Mouse (Mus musculus): Measurements from ENCODE around the gene Tmem219. TPM values are rescaled to one million over a fixed set of nuclear protein-coding genes. Genes with fewer than 3 reads are reported as not detected.

The Tmem219 gene
- 100 to 1,000 TPM in 18 of 26 experiments, 10 to 100 TPM in 8; 32.3 to 243 (median 136) TPM for total RNA-seq (2018; cell fraction: chromatin; rRNA removed)
- 100 to 1,000 TPM in 13 of 26 experiments, 10 to 100 TPM in 13; 70.1 to 165 (median 109) TPM for total RNA-seq (2018; cell fraction: cytosol; rRNA removed)
- 100 to 1,000 TPM in 17 of 26 experiments, 10 to 100 TPM in 9; 51.5 to 216 (median 121) TPM for total RNA-seq (2018; cell fraction: nucleus; rRNA removed)
- polyA plus RNA-seq (2018), result 36.1 to 105 TPM (median 98.7 TPM) in 3 replicates

DNA sequence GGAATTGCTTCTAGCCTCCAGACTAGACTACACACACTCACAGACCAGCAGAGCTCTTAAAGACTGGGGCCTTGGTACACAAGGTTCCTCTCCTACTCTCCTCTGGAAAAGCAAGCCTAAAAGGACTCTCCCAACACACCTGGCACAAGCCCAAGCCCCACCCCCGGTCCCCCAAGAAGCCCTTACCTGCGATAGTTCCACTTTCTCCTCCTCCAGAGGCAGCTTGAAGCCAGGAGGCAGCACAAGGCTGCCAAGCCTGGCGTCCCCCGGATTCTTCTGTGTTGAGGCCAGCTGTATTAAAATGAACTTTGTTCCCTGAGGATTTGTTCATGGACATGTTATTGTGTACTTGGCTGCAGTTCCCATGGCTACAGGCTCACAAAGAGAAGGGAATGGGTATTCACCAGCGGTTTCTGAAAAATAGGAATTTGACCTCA lies at the start of gene Tmem219:
TSS of gene Tmem219 (minus strand) at position 294 of the 437 bp plus-strand sequence.
- H3K36me3 ChIP-seq (ENCODE audit: inconsistent target), result no peaks in the 10 kb centered on the region
- no peak within 1 kb of the TSS for H3K4me3 ChIP-seq (ENCODE audit: inconsistent target)
- H3K79me2 ChIP-seq (ENCODE audit: inconsistent target), result no peaks in the 10 kb centered on the region
- no peak within 1 kb of the TSS for H3K27ac ChIP-seq
- 77% methylated on average over 5 of the region's 5 CpGs for WGBS (ENCODE audit: missing documents)

DNA sequence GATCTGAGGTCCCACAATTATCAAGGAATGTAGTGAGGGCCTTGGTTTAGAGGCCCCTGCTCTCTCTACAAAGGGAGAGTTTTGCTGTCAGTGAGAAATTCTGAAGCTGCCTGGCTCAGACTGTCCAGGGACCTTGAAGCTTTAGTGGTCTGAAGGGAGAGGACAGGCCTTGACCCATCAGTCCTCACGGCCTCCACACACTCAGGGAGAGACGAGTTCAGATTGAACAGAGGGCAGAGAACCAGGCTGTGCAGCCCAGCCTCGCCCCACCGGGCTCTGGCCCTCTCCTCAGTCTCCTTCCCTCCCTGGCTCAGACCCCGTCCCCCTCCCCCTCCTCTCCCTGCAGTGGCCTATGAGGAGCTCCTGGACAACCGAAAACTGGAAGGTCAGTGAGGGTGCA lies 44.6 kb upstream of the Tmem219 start:
- no peak overlapping the region for H3K27ac ChIP-seq
- H3K4me3 ChIP-seq (ENCODE audit: inconsistent target), result no peak overlapping the region
- WGBS (ENCODE audit: missing documents), result 98% methylated on average over 4 of the region's 6 CpGs
- H3K36me3 ChIP-seq (ENCODE audit: inconsistent target), result no peaks in the 10 kb centered on the region
- H3K79me2 ChIP-seq (ENCODE audit: inconsistent target), result no peaks in the 10 kb centered on the region

DNA sequence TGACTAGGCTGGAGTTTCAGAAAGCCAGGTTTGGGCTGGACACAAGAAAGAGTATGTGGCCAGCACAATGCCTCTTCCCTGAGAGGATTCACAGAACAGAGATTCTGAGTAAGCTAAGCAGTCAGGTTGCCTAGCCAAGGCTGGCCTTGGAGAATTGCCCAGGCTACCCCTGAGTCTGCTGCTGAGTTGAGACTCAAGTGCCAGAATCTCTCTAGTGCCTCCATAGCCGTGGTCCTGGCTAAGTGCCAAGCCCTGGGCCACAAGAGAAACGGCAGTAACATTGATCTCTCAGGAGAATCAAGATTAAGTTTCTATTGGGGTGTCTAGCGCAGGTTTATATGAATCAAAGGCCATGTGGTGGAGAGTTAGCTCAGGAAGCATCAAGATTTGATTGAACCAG lies 42.9 kb upstream of the Tmem219 start:
- Histone ChIP-seq H3K4me3 (ENCODE audit: inconsistent target) (no peak overlapping the region), H3K36me3 (ENCODE audit: inconsistent target) (no peaks in the 10 kb centered on the region), H3K27ac (no peak overlapping the region), H3K79me2 (ENCODE audit: inconsistent target) (no peaks in the 10 kb centered on the region)
- 63% methylated on average over 3 of the region's 3 CpGs for WGBS (ENCODE audit: missing documents)

DNA sequence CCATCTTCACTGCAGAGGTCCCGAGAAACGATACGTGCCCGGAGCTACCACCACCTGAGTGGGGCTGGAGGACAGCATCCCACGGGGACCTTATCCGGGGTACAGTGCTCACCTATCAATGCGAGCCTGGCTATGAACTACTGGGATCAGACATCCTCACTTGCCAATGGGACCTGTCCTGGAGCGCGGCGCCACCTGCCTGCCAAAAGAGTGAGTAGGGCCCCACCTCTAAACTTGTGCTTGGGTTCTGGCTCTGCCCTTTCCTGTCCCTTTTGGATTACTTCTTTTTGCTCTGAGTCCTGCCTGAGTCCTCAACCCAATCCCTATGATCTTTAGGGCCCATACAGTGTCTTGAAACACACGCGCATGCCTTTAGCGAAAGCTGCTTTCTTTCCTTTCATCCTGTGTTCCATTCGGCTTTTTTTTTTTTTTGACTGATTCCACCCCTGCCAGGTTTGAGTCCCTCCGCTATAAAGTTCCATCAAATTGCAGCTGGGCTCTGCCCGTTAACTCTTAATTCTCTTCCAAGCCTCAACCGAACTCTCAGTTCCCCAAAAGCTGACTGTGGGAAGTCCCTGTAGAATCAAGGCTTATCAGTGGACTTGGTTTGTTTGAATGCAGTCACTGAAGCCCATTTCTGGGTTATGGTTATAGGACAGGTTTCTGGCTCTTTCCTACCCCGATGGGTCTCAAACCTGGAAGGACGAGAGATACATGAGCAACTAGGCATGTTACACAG lies 41.0 kb upstream of the Tmem219 start:
- H3K36me3 ChIP-seq (ENCODE audit: inconsistent target), result no peaks in the 10 kb centered on the region
- H3K4me3 ChIP-seq (ENCODE audit: inconsistent target), result no peak overlapping the region
- 38% methylated on average over 19 of the region's 19 CpGs for WGBS (ENCODE audit: missing documents)
- H3K27ac ChIP-seq, result no peak overlapping the region
- H3K79me2 ChIP-seq (ENCODE audit: inconsistent target), result no peaks in the 10 kb centered on the region

DNA sequence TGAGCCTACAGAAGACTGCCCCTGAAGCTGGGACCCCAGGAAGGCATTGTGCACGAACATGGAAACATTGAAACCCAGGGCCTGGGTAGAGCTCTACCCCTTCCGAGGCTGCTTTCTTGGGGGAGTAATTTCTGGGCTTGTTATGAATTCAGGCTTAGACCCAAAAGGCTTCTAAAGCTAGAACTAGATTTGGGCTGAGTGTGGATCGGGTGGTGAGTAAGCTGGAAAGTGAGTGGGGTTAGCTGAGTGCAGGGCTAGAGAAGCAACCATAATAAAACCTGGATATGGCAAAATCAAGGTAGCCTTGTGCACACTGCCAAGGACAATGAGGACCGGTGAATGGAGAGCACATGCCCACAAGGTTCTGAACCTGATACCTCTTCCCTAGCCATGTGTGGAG lies 39.2 kb upstream of the Tmem219 start:
- H3K79me2 ChIP-seq (ENCODE audit: inconsistent target), result no peaks in the 10 kb centered on the region
- WGBS (ENCODE audit: missing documents), result 97% methylated on average over 4 of the region's 4 CpGs
- H3K36me3 ChIP-seq (ENCODE audit: inconsistent target), result no peaks in the 10 kb centered on the region
- H3K27ac ChIP-seq, result no peak overlapping the region
- H3K4me3 ChIP-seq (ENCODE audit: inconsistent target), result no peak overlapping the region

DNA sequence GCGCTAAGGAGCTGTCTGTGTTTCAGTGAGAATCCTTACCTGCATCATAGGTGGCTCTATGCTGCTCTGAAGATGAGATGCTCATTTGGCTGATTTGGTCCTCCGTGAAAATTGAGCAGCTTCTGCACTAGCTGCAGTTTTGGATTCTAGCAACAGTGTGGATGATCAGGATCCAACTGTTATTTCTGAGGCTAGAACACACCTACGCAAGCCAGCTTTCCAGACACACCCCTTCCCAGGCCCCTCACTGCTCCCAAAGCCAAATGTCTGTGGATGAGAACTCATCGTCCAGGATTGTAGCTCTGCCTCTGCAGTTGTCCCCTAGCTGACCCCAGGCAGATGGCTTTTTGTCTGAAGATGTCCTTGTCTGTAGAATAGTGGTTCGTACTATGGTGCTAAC lies 38.4 kb upstream of the Tmem219 start:
- no peak overlapping the region for H3K27ac ChIP-seq
- H3K79me2 ChIP-seq (ENCODE audit: inconsistent target), result no peaks in the 10 kb centered on the region
- 96% methylated on average over 5 of the region's 5 CpGs for WGBS (ENCODE audit: missing documents)
- no peaks in the 10 kb centered on the region for H3K36me3 ChIP-seq (ENCODE audit: inconsistent target)
- H3K4me3 ChIP-seq (ENCODE audit: inconsistent target), result no peak overlapping the region

DNA sequence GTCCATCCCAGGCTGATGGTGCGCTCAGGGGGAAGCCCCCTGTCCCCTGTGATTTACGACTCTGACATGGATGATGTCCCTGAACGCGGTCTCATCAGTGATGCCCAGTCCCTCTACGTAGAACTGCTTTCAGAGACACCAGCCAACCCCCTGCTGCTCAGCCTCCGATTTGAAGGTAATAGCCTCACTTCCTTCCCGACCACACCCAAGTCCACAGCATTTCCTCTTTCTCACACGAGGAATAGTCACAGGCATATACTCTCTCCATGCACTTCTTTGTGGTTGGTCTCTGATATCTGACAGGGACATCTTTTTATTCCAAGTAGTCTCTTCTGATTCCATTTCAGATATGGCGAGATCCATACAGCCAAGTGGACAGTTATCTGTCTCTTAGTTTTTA lies 37.1 kb upstream of the Tmem219 start:
- Histone ChIP-seq H3K79me2 (ENCODE audit: inconsistent target) (no peaks in the 10 kb centered on the region), H3K36me3 (ENCODE audit: inconsistent target) (no peaks in the 10 kb centered on the region), H3K27ac (no peak overlapping the region)

DNA sequence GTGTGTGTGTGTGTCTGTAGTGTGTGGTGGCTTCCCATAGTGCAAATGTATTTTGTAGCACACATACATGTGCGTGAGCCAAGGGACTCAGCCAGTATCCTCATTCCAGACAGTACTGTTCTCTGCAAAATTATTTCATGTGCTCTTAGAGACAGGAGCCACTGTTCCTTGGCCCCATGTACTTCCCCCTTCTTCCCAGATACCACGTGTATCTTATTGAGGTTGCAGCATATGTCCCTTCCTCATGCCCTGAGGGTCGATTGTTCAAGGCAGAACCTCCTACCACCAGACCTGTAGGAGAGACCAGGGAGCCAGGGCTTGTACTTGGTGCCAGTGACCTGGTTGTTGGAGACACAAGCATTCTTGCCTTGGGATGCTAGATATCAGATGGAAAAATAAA lies 32.4 kb upstream of the Tmem219 start:
- H3K27ac ChIP-seq, result no peak overlapping the region
- H3K4me3 ChIP-seq (ENCODE audit: inconsistent target), result no peak overlapping the region
- H3K36me3 ChIP-seq (ENCODE audit: inconsistent target), result no peaks in the 10 kb centered on the region
- no peaks in the 10 kb centered on the region for H3K79me2 ChIP-seq (ENCODE audit: inconsistent target)
- 24% methylated on average over 3 of the region's 3 CpGs for WGBS (ENCODE audit: missing documents)

More for the DNA sequence above, 37.1 kb upstream of the Tmem219 start:
- WGBS (ENCODE audit: missing documents), result 52% methylated on average over 8 of the region's 9 CpGs
- no peak overlapping the region for H3K4me3 ChIP-seq (ENCODE audit: inconsistent target)

DNA sequence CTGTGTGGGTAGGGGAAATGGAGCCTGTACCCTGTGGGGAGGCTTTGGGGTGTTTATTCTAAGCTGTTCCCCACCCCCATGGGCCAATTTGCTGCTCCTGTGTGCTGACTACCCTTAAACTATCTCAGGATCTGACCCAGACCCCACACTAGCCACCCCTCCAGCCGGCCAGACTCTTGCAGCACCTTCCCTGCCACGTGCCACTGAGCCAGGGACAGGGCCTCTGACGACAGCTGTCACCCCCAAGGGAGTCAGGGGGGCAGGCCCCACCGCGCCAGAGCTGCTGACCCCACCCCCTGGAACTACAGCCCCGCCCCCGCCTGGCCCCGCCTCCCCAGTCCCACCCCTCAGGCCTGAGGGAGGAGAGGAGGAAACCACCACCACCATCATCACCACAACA lies 29.9 kb upstream of the Tmem219 start:
- no peak overlapping the region for H3K4me3 ChIP-seq (ENCODE audit: inconsistent target)
- WGBS (ENCODE audit: missing documents), result 15% methylated on average over 2 of the region's 8 CpGs
- H3K79me2 ChIP-seq (ENCODE audit: inconsistent target), result no peaks in the 10 kb centered on the region
- H3K36me3 ChIP-seq (ENCODE audit: inconsistent target), result no peaks in the 10 kb centered on the region
- no peak overlapping the region for H3K27ac ChIP-seq

DNA sequence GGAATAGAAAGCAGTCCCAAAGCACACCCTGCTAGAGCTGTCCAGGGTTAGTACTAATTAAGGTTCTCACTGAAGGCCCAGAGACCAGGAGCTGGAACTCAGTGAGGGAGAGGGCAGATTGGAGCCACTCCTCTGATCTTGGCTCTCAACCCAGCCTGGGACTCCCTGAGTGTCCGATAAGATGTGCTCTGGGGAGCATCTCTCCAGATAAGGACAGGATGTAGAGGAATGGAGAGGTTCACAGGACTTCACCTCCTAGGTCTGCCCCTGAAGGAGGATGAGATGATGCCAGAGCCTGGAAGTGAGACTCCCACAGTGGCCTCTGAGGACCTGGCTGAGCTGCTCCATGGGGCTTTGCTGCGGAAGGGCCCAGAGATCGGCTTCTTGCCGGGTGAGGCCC lies 29.0 kb upstream of the Tmem219 start:
- Histone ChIP-seq H3K27ac (no peak overlapping the region), H3K79me2 (ENCODE audit: inconsistent target) (no peaks in the 10 kb centered on the region), H3K4me3 (ENCODE audit: inconsistent target) (no peak overlapping the region), H3K36me3 (ENCODE audit: inconsistent target) (no peaks in the 10 kb centered on the region)
- 39% methylated on average over 4 of the region's 4 CpGs for WGBS (ENCODE audit: missing documents)

DNA sequence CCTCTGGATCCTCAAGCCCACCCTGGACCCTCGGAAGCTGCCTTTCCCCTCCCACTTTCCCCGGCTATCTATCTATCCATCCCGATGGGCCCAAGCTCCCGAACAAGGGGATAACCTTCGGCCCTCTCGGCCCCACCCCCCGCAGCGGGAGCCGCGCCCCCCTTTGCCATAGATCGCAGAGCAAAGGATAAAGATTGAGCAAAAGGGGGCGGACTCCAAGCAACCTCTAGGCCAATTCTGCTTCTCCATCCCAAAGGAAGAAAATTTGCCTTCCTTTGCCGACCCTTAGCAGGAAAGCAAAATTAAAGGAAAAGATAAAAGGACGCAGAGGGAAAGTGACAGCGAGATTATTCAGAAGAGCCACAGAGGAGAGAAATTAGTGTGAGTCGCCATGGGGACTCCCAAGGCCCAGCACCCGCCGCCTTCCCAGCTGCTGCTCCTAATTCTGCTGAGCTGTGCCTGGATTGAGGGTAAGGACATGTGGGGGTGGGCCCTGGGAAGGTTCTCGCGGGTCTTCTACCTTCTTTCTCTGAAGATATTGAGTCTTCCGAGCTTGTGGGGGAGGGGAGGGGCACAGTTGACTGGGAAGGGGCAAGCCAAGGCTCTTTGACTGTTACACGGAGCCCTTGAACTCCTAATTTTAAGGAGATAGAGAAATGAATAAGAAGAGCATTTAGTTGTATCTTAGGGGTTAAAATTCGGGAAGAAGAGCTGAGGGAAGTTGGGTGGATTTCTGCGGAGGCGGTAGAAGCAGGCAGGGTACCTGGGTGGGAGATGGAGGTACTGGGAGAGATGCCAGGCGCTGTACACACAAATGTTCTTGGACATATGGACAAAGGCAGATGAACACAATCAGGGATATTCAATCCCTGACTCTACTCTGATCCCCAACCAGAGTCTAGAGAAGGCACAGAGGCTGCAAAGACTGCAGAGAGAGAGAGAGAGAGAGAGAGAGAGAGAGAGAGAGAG lies 28.2 kb upstream of the Tmem219 start:
- 20% methylated on average over 24 of the region's 26 CpGs for WGBS (ENCODE audit: missing documents)
- Histone ChIP-seq H3K27ac (no peak overlapping the region), H3K36me3 (ENCODE audit: inconsistent target) (no peaks in the 10 kb centered on the region), H3K79me2 (ENCODE audit: inconsistent target) (no peaks in the 10 kb centered on the region), H3K4me3 (ENCODE audit: inconsistent target) (no peak overlapping the region)

DNA sequence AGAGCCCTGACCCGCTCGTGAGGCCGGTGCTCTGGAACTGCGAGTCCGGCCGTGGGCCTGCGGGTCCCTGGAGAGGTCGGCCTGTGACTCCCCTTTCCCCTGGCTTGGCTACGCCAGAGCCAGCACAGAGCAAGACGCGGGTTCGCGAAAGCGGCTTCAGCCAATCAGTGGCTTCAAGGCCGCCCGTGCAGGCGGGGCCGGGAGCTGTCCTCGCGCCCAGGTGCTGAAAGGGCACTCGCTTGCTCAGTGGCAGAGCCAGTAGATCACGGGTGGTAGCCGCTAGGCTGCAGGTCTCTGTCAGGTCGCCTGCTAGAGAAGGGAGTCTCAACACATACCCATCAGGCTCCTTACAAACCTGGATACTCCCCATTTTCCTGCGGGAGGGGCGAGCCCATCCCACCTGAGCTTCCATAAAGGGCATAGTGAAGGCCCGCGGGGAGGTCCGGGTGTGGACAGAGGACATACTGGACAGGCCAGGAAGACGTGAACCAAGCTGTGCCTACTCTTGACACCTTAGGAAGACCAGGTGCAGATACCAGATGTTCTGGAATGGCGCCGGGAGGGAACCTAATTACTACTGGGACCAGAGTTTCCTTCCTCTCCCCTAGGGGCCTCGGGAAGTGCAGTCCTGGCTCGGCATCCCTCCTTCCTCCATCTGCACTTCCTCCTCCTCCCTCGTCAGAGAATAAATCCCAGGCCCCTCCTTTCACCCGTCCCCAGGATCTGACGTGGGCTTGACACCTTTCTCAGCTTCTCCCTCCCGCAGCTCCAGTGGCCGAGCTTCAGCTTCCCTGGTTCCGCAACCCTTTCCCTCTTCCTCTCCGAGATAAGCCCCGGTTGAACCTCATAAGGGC lies 27.3 kb upstream of the Tmem219 start, which contains the start of gene Sez6l2:
TSS of gene Sez6l2 (plus strand) at position 771 of the 854 bp plus-strand sequence.
- Histone ChIP-seq H3K4me3 (ENCODE audit: inconsistent target) (no peak within 1 kb of the TSS), H3K27ac (no peak within 1 kb of the TSS), H3K36me3 (ENCODE audit: inconsistent target) (peaks cover 4% of the 10 kb centered on the region), H3K79me2 (ENCODE audit: inconsistent target) (no peaks in the 10 kb centered on the region)
- WGBS (ENCODE audit: missing documents), result 2% methylated on average over 42 of the region's 42 CpGs

DNA sequence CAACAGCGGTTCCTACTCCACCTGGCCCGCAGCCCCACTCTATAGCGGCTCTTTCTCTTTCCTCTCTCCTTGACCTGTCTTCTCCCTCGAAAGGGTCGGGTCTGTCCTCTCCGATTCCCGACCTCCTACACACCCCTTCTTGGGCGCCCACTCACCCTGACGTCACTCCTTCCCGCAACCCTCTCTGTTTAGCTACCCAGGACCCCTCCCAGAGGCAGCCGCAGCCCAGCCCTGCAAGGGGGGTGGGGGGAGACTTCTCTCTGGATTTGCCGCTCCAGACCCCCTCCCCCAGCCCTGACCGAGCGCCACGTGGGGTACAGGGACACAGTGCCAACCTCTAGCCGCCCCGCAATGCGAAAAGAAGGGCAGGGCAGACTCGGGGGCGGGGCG lies 26.7 kb upstream of the Tmem219 start, which contains the start of gene Asphd1:
TSS of gene Asphd1 (minus strand) at position 180 of the 390 bp plus-strand sequence.
- Histone ChIP-seq H3K36me3 (ENCODE audit: inconsistent target) (peaks cover 8% of the 10 kb centered on the region), H3K27ac (no peak within 1 kb of the TSS), H3K4me3 (ENCODE audit: inconsistent target) (no peak within 1 kb of the TSS), H3K79me2 (ENCODE audit: inconsistent target) (no peaks in the 10 kb centered on the region)
- WGBS (ENCODE audit: missing documents), result 6% methylated on average over 21 of the region's 21 CpGs

DNA sequence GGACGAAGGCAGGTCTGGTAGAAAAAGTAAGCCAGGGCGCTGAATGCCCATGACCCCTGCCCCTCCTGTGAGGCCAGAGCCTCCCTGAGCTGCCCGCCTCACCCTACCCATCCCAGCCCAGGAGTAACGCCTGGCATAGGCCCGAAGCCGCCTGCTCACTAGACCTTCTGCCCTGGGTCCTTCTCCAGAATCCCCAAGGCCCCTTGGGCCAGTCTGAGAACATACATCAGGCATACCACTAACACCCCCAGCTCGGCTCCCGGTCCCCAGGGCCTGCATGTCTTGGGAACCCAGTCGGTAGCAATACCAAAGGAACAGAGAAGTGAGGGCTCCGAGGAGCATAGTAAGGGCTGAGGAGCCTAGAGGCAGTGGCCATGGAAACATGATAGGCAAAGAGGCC lies 25.9 kb upstream of the Tmem219 start:
- Histone ChIP-seq H3K27ac (no peak overlapping the region), H3K79me2 (ENCODE audit: inconsistent target) (no peaks in the 10 kb centered on the region), H3K4me3 (ENCODE audit: inconsistent target) (no peak overlapping the region), H3K36me3 (ENCODE audit: inconsistent target) (peaks cover 14% of the 10 kb centered on the region)
- 80% methylated on average over 6 of the region's 10 CpGs for WGBS (ENCODE audit: missing documents)

Measured in macrophage (primary cell).